Mouse (Mus musculus) central nervous system, embryonic 11.5 days (tissue): ENCODE measurements around the gene Lypd6. TPM values are rescaled to one million over a fixed set of nuclear protein-coding genes. Genes with fewer than 3 reads are reported as not detected.

Experiments
- polyA plus RNA-seq: library from polyadenylated mRNA; depleted of rRNA; stranded (reverse); fragments of >200 nt; gene quantifications from 2 replicates; pipeline ENCODE4 v1.2.3, GENCODE M21; 2012; rRNA removed

Gene Lypd6
- 5.0 and 7.3 TPM in 2 replicates for polyA plus RNA-seq

GRCm38 (mm10) chr2:50066246-50066967 is at the start of gene Lypd6:
Gene Lypd6, plus strand, starts transcription at chr2:50066429.

Other genes starting within 250 kb of the Lypd6 start
- 111 and 119 TPM in 2 replicates for gene Mmadhc, start 230.4 kb downstream of the Lypd6 start, polyA plus RNA-seq